Mouse (Mus musculus) ES-E14 (cell line): ENCODE data around the gene Stxbp3. TPM values are rescaled to one million over a fixed set of nuclear protein-coding genes. Genes with fewer than 3 reads are reported as not detected.

Source experiments
- DNase-seq: peaks from one replicate; pipeline ENCODE4 v3.0.0-alpha.2; 2013; ENCODE audit warnings: low read depth, low spot score
- H3K27ac ChIP-seq: 2 replicates; pipeline ENCODE4 v1.5.1; 2012; ENCODE audit warnings: low read depth, mild to moderate bottlenecking, low read length, moderate library complexity, mixed read lengths; ENCODE audit not compliant: poor library complexity, insufficient read depth, severe bottlenecking
- H3K36me3 ChIP-seq: 2 replicates; pipeline ENCODE4 v1.6.1; 2012; ENCODE audit warnings: mild to moderate bottlenecking, low read length, moderate library complexity, mixed read lengths; ENCODE audit not compliant: control insufficient read depth, poor library complexity, insufficient read depth, severe bottlenecking
- H3K4me1 ChIP-seq, 2 experiments: fragments of 150-350 bp in 1 of 2; sonication (generic) in 1 of 2; 2 replicates each; pipeline ENCODE4 v1.6.1; 2012; ENCODE audit warnings: low read length in 2 of 2, mild to moderate bottlenecking in 1 of 2, mixed read lengths in 1 of 2; ENCODE audit not compliant: control insufficient read depth in 2 of 2, insufficient read depth in 2 of 2, poor library complexity in 1 of 2
- H3K4me3 ChIP-seq, 2 experiments: fragments of 150-350 bp in 1 of 2; sonication (generic) in 1 of 2; 2 replicates each; pipeline ENCODE4 v1.5.1; 2012; ENCODE audit warnings: low read length in 2 of 2, low read depth in 1 of 2, mild to moderate bottlenecking in 1 of 2, mixed read lengths in 1 of 2; ENCODE audit not compliant: insufficient read depth in 1 of 2, poor library complexity in 1 of 2, severe bottlenecking in 1 of 2
- H3K9ac ChIP-seq: 2 replicates; pipeline ENCODE4 v1.6.1; 2012; ENCODE audit warnings: low read depth, mild to moderate bottlenecking, low read length, mixed read lengths; ENCODE audit not compliant: poor library complexity, insufficient read depth, severe bottlenecking
- H3K9me3 ChIP-seq: fragments of 150-350 bp; sonication (generic); 2 replicates; pipeline ENCODE4 v1.6.1; 2012; ENCODE audit warnings: low read depth, mild to moderate bottlenecking, low read length; ENCODE audit not compliant: control insufficient read depth, insufficient read depth
- CHD2 ChIP-seq: IDR thresholded peaks from 2 replicates; pipeline ENCODE4 v1.6.1; 2014; ENCODE audit warnings: mild to moderate bottlenecking, low read depth, low read length, inconsistent platforms
- HCFC1 ChIP-seq: IDR thresholded peaks from 2 replicates; pipeline ENCODE4 v1.6.1; 2012; ENCODE audit warnings: low read length, inconsistent platforms, borderline replicate concordance; ENCODE audit not compliant: insufficient read depth
- MAFK ChIP-seq: IDR thresholded peaks from 2 replicates; pipeline ENCODE4 v1.6.1; 2014; ENCODE audit warnings: mild to moderate bottlenecking, low read depth, low read length, inconsistent platforms; ENCODE audit not compliant: insufficient read depth
- ZC3H11A ChIP-seq: IDR thresholded peaks from 2 replicates; pipeline ENCODE4 v1.6.1; 2012; ENCODE audit warnings: low read depth, mild to moderate bottlenecking, inconsistent platforms, low read length, borderline replicate concordance
- ZNF384 ChIP-seq: IDR thresholded peaks from 2 replicates; pipeline ENCODE4 v1.6.1; 2012; ENCODE audit warnings: low read depth, low read length, inconsistent platforms
- in situ Hi-C, 2 experiments: fragments of 600-800 bp; cut with MboI; formaldehyde crosslinking; loops; one replicate each; pipeline ENCODE4 v1.15.1; 2025; ENCODE audit warnings: low sequenced_read_pairs in 2 of 2, inconsistent platforms in 1 of 2; ENCODE audit not compliant: unreplicated experiment in 2 of 2
- total RNA-seq: library from RNA; depleted of rRNA; stranded (reverse); fragments of 300-350 nt; gene quantifications from 2 replicates; pipeline ENCODE4 v1.2.3, GENCODE M21; 2012

Gene Stxbp3
- total RNA-seq, 1 experiment = 18.1 TPM

DNA sequence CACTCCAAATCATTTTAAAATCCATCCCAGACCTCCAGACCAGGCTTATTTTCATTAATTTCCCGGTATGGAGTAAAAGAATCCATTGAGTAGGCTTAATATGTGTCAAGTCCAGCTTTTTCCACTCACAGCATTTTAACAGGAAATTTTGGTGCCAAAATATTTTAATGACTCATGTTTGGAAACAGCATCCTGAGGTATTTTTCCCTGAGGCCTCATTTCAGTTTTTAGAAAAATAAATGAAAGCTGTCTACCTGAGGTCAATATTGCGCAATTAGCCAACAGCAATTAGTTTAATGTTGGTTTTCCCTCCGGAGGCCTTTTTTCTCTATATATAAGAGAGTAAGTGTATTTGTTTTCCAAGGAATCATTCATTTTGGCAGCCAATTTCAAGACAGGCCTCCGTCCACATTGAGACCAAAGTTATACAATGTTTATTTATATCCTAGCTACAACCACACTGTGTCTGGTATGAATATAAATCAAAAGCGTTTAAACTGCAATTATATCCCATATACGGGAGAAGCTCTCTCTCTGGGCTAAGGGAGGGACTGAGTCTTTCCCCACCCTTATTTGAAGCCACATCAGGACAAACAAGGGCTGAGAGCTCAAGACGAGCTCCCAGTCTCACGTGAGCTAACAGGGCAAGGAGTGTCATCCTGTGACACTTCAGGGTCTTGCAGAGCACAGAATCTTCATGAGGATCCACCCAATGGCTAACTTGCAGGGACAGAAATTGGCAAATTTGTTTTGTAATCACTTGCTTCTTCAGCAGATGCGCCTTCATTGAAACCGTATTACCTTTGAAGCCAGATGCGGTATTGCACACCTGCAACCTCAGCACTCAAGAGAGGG, 80.5 kb downstream of the Stxbp3 start:
- no peak for DNase-seq
- TF ChIP-seq ZNF384 (no peak), HCFC1 (no peak), ZC3H11A (no peak), CHD2 (no peak), MAFK (no peak)
- in situ Hi-C loops = no loop called here
- no peak overlapping the region for H3K9ac ChIP-seq
- H3K4me3 ChIP-seq = no peak overlapping the region
- H3K36me3 ChIP-seq = no peaks in the 10 kb centered on the region
- H3K4me1 ChIP-seq = peaks cover 0 to 3% of the 10 kb centered on the region in 2 experiments; a peak in 1 of 4 replicates
- no peak overlapping the region for H3K27ac ChIP-seq
- no peaks in the 10 kb centered on the region for H3K9me3 ChIP-seq

DNA sequence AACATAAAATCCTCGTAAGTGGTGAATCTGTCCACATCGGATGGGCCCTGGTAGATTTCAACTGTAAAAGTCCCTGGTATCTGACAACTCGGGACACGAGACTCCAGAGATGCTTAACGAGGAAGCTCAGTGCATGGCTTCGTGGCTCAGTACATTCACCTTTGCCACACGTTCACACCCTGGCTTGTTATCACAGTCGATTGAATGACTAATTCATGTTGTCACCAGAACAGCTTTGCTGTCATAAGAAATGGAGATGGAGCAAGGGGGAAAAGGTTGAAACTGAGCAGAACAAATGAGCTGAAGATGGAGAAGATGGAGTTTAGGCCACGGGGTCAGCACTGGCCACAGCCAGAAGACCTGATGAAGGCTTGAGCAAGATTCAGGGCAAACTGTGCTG, 82.8 kb downstream of the Stxbp3 start:
- in situ Hi-C loops = no loop called here
- H3K4me3 ChIP-seq = no peak overlapping the region
- H3K9ac ChIP-seq = no peak overlapping the region
- H3K9me3 ChIP-seq = no peaks in the 10 kb centered on the region
- no peaks in the 10 kb centered on the region for H3K4me1 ChIP-seq
- no peak overlapping the region for H3K27ac ChIP-seq
- DNase-seq = no peak
- no peaks in the 10 kb centered on the region for H3K36me3 ChIP-seq
- TF ChIP-seq ZNF384 (no peak), MAFK (no peak), HCFC1 (no peak), CHD2 (no peak), ZC3H11A (no peak)

DNA sequence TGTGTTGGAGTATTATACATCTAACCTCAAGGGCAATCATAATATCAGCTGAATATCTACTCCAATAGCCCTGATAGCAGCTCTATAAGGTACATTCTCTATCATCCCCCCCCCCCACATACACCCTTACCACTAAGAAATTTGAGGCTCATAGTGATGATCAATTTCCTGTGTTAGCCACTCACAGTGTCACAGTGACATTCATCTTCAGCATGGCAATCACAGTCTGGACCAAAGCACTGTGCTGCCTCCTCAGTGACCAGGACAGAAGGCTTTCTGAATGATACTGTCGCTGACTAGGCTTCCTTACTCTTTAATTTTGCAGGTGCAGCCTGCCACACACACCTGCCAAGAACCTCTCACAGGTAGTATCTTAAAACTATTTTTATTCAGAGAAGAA, 84.2 kb downstream of the Stxbp3 start:
- H3K9ac ChIP-seq = no peak overlapping the region
- in situ Hi-C loops = no loop called here
- H3K4me3 ChIP-seq = no peak overlapping the region
- no peak overlapping the region for H3K27ac ChIP-seq
- TF ChIP-seq HCFC1 = no peak
- no peak for TF ChIP-seq MAFK
- no peak for TF ChIP-seq CHD2
- no peaks in the 10 kb centered on the region for H3K36me3 ChIP-seq
- no peaks in the 10 kb centered on the region for H3K9me3 ChIP-seq
- no peaks in the 10 kb centered on the region for H3K4me1 ChIP-seq
- DNase-seq = no peak

GRCm38 (mm10) chr3:108755542-108755941, 84.8 kb downstream of the Stxbp3 start:
- Histone ChIP-seq H3K4me3 (no peak overlapping the region), H3K4me1 (no peaks in the 10 kb centered on the region), H3K9me3 (no peaks in the 10 kb centered on the region), H3K9ac (no peak overlapping the region), H3K36me3 (no peaks in the 10 kb centered on the region), H3K27ac (no peak overlapping the region)
- in situ Hi-C loops = no loop called here
- TF ChIP-seq ZC3H11A = no peak
- no peak for TF ChIP-seq MAFK
- TF ChIP-seq HCFC1 = no peak
- TF ChIP-seq CHD2 = no peak
- TF ChIP-seq ZNF384 = no peak
- no peak for DNase-seq

- DNase-seq = no peak
- in situ Hi-C loops = no loop called here
These were observed 85.8 kb downstream of the Stxbp3 start for GRCm38 (mm10) chr3:108754541-108754940.

More at GRCm38 (mm10) chr3:108754541-108754940, 85.8 kb downstream of the Stxbp3 start:
- Histone ChIP-seq H3K4me1 (no peaks in the 10 kb centered on the region), H3K9ac (no peak overlapping the region), H3K36me3 (no peaks in the 10 kb centered on the region), H3K9me3 (no peaks in the 10 kb centered on the region), H3K27ac (no peak overlapping the region), H3K4me3 (no peak overlapping the region)
- TF ChIP-seq HCFC1 (no peak), ZNF384 (no peak), CHD2 (no peak), ZC3H11A (no peak), MAFK (no peak)
